Mouse (Mus musculus): ENCODE results near the gene Tead3. TPM values are rescaled to one million over a fixed set of nuclear protein-coding genes. Genes with fewer than 3 reads are reported as not detected.
A peak's percentile ranks its signal among the peaks of the same experiment; 100 is the strongest.

Tead3 gene
- 1 to 10 TPM; 2.3 to 4.0 (median 3.0) TPM for total RNA-seq (2022)

DNA sequence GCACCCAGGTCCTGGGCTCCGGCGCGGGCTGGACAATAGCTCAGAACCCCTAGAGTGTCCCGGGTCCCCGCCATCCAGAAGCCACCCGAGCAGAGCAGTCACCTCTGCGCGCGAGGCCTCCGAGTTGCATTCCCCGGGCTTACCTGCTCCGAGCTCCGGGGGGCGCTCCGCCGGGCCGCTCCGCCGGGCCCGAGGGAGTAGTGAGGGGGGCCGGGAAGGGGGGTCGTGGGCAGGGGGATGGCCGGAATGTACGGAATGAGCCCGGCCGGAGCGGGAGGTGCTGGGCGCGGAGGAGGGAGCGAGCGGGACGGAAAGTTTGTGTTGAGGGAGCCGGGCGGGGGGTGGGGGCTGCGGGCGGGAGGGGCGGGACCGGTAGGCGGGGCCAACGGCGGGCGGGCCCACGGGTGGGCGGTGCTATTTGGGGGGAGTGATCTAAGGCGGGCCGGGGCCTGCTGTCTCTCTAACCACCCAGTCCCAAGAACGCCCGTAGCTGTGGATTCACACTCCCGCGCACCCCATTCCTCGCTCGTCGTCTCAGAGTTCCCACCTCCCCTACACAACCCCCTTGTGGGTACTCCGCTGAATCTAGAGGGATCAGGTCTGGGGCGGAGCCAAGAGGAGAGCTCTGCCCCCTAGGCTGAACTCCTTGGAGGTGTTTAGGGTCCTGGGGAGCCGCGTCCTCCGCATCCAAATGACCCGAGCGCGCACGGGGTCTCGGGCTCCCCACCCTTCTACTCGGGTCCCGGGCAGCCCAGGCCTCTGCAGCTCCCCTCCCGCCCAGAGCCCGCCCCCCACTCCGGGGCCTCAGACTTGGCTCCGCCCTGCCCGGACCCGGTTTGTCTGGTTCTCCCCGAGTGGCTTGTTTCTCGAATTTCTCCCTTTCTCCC is at the start of gene Tead3:
Gene Tead3, minus strand, starts transcription at position 352 of the 887 bp plus-strand sequence.
- DNase-seq (ENCODE audit: low spot score in 2 of 2) = no peak

DNA sequence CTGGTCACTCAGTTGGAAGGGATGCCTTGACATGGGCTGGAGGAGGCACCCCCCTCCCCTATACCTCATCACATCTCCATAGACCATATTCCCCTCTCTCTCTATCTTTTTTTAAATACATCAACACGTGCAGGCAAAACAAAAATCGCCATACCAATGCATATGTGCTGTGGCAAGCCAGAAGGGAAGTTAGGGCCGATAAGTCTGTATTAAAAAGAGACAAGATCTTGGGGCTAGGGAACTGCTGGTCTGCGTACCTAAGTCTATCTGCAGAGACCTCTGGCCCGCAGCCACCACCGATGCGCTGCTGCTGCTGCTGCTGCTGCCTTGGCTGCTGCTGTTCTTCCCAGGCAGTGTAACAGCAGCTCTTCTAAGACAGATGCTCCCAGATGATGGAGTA is 44.4 kb upstream of the Tead3 start:
- DNase-seq (ENCODE audit: low spot score in 2 of 2) = no peak

DNA sequence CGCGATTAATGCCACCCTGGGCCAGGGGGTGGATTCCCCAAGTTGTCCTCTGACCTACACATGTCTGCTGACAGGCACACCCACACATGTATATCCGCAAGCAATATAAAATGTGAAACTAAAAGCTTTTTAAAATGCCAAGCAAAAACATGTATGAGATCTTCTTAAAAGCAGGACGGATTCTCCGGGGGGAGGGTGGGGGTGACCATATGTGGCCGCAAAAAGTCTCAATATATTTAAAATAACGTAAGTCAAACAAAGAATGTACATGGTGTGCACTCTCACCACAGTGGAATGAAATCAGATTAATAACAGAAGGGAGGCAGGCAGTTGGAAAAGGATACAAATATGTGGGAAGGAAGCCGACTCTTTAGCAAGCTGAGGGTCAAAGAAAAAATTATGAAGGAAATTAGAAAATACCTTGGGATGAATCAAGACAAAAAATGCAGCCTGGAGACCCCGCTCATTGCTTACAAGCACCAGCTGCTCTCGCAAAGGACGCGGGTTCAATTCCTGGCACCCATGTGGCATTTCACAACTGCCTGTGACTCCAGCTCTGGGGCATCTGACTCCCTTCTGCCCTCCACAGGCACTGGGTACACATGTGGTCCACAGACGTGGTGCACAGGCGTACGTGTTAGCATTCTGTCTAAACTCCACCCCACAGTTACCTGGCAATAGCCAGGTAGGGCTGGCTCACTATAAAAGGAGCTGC is 43.6 kb upstream of the Tead3 start:
- no peak for DNase-seq (ENCODE audit: low spot score in 2 of 2)

DNA sequence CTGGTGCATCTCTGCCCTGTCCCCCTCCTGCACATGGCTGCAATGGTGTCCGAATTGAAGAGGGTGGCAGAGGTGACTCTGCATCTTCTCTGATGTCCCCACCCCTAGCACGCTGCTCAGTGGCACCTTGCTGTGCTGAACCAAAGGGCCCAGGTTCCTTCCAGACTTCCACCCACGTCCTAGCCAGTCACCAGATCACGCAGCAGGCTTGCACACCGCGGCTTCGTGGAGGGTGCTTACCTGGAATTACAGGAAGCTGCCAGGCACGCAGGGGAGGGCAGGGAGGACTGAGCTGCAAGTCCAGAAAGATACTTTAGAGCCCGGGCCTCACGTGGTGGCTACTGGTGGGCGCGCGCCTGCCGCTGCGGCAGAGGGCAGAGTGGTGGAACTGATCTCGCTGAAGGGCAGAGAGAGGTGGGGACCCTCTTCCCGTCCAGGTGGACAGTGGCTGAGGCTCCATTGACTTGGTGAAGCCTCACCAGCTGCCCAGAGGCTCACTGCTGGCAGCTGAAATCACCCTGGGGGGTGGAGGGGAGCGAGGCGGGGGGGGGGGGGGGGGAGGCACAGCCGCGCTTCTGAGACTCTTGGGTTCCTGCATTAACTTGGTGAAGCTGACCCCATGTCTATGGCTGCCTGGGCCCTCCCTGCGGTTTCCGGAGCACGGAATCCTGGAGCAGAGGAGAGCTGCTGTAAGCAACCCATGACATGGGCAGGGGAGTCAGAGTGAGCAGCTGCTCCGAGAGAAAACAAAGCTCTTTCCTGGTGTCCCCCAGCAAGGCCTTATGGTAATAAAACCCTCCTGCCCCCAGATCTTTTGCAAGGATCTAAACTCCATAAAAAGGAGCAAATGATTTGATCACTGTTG is 41.2 kb upstream of the Tead3 start:
- no peak for DNase-seq (ENCODE audit: low spot score in 2 of 2)

DNA sequence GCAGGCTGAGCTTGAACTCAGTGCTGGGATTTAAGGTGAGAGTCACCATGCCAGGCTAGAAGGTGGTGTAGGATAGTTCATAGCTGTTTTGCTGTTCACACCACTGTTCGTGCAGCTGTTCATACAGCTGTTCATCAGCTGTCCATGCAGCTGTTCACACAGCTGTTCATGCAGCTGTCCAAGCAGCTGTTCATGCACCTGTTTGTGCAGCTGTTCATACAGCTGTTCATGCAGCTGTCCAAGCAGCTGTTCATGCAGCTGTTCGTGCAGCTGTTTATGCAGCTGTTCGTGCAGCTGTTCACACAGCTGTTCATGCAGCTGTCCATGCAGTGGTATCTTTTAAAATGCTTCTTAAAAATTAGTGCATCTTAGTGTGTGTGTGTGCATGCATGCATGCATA is 37.9 kb upstream of the Tead3 start:
- DNase-seq (ENCODE audit: low spot score in 2 of 2) = no peak

DNA sequence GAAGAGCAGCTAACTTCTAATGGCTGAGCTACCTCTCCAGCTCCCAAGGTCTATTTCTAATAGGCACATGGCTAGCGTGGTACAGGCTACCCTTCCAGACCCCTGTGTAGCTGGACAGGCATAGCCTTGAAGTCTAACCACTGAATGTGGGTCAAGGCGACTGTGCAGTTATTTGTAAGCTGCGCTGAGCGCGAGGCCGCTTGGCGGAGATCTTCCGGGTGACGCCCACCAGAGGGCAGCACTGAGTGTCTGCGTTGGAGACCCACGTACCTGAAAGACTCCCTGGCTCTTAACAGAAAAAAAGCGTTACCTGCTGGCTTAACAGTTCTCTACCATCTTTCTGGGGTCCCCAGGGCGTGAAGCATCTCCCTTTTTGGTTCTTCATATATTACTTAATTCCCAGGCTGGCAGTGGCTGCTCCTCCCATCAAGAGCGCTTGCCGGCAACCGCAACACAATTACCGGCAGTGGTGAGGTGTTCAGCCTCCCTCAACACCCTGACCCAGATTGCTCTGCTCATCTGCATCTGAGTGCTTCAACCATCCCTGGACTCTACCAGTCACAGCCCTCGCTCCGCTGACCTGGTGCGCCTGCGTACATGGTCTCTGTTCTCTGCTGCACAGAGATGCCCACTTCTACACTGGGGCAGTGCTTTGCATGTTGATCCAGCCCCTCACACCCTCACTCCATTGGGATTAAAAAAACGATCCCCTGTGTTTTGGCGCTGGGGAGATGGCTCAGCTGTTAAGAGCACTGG is 35.7 kb upstream of the Tead3 start:
- peak; percentile 56 to 85 for DNase-seq (ENCODE audit: low spot score in 2 of 2)

DNA sequence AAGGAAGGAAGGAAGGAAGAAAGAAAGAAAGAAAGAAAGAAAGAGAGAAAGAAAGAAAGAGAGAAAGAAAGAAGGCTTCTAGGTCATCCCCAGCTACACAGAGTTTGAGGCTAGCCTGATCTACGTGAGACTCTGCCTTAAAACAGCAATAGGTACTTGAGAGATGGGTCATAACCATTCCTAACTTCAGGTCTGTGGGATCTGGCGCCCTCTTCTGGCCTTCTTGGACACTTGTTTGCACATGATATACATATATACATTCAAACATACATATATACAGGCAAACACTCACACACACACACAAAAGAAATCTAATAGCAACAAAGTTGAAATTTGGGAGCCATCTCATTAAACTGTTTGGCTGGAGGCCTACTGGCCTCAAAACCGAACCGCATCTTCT is 33.7 kb upstream of the Tead3 start:
- no peak for DNase-seq (ENCODE audit: low spot score in 2 of 2)

DNA sequence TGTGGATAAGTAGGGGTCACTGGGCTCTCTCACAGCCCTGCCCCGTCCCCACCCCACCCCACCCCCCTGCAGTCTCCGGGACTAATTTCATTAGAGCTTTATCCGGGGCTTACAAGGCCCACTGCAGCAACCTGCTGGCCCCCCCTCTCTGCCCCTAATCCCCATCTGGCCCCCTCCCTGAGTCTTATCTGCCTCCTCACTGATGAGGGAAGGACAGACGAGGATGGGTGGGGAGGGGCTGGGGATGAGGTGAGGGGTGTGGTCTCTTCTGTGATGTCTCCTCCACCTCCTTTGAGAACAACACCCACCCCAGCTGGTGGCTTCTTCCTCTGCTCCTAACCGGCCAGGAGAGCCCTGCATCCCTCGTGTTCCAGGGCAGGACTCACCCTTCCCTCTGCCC is 29.6 kb upstream of the Tead3 start:
- DNase-seq (ENCODE audit: low spot score in 2 of 2) = no peak

DNA sequence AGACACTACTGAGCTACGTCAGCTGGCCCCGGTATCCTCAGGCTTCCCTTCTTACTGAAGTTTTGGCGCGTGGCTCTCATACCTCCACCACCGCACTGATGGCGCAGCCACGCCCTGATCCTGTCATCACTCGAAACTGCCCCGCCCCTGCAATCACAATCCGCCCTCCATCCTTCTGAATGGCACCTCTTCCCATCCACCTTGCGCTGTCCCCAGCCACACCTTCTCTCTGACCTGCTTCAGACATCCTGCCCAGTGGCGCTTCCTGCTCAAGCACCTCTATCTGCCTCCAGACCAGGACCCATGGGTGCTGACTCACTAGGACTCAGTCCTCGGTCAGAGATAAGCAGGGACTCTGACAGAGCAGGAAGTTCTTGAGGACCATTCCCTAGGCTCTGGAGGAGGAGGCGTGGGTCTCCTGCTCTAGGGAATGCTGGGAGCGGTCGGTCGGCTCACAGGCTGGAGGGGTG is 25.0 kb upstream of the Tead3 start:
- DNase-seq (ENCODE audit: low spot score in 2 of 2) = no peak

DNA sequence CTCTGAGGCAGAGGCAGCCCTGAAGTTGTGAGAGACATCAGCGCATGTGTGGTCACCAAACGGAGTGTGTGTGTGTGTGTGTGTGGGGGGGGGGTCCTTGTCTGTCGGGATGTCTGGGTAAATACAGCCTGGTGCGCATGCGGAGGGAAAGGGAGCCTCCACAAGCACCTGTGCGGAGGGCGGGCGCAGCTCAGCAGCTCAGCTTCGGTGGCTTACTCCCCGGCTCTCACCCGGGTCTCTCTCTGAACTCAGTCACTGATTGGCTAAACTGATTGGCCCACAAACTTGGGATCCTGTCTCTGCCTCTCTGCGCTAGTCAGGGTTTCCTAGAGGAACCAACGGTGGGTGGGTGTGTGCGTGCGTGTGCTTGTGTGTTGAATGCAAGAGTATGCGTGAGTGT is 23.9 kb upstream of the Tead3 start:
- DNase-seq (ENCODE audit: low spot score in 2 of 2) = no peak

DNA sequence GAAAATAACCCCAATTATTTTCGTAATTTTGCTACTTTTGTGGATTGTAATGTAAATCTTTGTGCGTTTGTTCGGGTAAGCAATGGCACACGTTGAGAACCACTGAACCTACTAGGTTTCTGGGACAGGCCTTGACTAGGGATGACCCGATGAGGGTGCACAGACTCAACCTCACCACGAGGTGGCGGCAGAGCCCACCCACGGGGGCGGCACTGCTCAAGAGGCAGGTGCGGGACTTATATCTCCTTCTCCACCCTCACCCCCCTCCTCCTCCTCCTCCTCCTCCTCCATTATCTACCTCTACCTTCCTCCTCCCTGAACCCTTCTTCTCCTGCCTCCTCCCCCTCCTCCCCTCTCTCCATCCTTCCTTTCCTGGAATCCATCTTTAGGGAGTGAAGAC is 23.2 kb upstream of the Tead3 start:
- DNase-seq (ENCODE audit: low spot score in 2 of 2) = no peak

DNA sequence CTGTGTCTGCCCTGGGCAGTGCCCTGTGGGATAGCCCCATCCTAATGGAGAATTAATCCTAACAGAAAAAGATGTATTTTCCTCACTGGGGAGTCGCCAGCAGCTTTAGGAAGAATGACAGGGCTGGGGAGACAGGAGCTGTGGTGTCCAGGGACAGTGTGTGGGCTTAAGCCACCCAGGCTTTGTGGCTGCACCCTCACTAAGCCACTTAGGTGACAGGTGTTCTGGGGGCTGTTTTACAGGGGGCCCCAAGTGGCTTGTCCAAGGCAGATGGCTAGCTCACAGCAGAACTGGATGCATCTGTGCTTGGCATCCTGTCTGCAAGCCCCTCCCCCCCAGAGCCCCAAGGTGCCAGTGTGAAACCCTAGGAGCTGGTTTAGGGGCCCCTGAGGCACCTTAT is 21.3 kb upstream of the Tead3 start:
- no peak for DNase-seq (ENCODE audit: low spot score in 2 of 2)

DNA sequence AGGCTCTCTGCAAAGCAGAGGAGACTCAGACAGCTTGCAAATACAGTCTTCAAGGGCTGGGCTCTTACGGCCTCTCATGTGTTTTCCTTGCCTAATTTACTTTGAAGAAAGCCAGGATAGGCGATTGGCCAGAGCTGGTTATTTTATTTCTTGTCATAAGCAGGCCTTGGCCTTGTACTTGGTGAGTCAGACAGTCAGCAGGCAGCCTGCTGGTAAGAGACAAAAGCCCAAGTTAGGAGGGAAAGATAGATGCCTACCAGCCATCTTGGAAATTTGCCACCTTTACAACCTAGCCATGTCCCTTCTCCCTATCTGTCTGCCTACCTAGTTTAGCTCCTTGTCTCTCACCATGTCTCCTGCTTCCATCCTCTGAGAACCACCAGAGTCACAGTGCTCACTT is 20.7 kb upstream of the Tead3 start:
- no peak for DNase-seq (ENCODE audit: low spot score in 2 of 2)

DNA sequence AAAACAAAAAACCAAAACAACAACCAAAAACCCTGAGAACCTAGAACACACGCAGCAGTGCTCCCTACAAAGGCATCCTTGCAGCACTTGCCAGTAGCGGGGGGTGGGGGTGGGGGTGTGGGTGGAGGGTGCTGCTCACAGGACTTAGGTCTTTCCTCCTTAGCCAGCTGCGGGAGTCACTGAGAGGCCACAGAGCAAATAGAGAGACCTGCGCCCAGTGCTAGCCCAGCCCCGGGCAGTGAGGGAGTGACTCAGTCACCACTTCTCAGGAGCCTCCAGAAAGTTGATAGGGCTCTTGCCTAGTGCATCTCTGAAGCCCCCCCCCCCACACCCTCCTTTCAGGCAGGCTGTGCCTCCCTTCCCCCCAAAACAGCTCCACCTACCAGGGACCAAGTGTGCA is 18.4 kb upstream of the Tead3 start:
- no peak for DNase-seq (ENCODE audit: low spot score in 2 of 2)

DNA sequence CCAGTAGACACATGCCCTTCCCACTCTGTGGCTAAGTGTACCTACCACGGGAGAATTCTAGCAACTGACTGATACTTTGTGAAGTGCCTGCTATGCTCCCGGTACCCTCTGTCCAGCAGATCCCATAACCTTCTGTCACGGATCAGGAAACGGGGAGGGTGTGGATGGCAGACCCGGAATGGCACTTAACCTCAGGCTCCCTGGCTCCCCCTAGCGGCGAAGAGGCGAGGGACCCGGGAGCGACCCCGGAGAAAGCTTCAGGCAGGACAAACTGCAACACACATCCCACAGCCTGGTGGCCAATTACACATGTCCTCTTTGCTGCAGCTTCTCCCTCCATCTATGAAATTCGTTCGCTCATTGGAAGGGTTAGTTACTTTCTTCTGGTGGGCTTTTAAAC is 17.8 kb upstream of the Tead3 start:
- peak in 1 of 2 experiments; percentile 44 for DNase-seq (ENCODE audit: low spot score in 2 of 2)

DNA sequence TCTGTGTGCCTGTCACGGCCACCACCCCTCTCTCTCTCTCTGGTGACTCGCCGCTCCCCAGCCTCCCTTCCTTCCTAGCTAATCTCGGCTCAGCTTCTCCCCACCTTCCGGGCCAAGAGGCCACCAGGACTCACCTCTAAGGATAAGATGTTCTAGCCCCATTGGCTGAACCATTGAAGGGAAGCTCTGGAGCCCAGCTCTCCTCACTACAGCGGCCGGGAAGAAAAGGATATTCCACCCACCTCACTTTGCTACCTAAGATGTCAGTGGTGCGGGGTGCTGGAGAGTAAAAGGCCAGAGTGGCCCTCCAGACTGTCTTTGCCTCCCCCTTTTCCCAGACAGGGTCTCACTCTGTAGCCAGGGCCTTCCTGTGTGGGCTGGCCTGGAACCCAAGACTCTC is 14.5 kb upstream of the Tead3 start, which contains the start of gene Tulp1:
Gene Tulp1, minus strand, starts transcription at position 101 of the 400 bp plus-strand sequence.
- no peak for DNase-seq (ENCODE audit: low spot score in 2 of 2)

DNA sequence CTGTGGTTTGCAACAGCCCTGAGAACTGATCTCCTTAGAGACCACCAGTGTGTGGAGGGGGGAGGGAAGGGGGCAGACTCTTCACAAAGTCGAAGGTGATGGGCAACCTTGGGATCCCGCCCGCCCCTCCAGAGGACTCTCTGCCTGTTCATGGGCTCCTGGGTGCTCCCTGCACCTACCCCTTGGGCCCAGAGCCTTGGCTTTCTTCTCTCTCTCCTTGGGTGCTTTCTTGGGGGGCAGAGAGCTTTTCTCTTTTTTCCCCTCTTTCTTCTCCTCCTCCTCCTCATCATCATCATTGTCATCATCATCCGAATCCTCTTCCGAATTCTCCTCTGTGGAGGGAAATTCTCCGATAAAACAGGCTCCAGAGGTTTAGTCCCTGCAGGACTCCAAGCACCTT is 12.9 kb upstream of the Tead3 start:
- DNase-seq (ENCODE audit: low spot score in 2 of 2) = no peak

DNA sequence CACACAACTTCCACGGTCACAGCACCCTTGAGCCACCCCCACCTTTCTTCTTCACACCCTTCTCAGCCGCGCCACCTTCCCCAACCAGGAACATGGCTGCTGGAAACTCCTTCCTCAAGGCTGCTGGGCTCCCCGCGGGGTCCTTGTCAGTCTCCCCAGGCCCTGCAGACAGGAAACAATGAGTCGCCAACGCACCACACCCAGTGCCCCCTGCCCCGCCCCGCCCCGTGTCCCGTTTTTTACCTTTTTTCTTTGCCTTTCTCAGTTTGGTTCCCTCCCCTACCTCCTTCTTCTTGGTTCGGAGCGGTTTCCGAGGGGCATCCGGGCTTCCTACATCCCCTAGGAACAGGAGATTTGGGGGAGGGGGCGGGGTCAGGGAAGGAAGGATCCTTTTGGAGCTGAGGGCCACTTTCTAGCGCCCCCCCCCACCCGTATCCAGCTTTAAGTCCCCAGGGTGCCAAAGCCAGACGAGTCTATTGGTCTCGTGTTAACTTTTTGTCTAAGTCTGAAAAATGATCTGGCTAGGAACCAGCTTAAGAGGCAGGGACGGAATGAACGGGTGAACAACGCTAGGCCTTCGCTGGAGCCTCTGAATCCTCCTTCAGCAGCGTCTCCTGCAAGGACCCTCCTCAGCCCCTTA is 12.2 kb upstream of the Tead3 start:
- no peak for DNase-seq (ENCODE audit: low spot score in 2 of 2)

DNA sequence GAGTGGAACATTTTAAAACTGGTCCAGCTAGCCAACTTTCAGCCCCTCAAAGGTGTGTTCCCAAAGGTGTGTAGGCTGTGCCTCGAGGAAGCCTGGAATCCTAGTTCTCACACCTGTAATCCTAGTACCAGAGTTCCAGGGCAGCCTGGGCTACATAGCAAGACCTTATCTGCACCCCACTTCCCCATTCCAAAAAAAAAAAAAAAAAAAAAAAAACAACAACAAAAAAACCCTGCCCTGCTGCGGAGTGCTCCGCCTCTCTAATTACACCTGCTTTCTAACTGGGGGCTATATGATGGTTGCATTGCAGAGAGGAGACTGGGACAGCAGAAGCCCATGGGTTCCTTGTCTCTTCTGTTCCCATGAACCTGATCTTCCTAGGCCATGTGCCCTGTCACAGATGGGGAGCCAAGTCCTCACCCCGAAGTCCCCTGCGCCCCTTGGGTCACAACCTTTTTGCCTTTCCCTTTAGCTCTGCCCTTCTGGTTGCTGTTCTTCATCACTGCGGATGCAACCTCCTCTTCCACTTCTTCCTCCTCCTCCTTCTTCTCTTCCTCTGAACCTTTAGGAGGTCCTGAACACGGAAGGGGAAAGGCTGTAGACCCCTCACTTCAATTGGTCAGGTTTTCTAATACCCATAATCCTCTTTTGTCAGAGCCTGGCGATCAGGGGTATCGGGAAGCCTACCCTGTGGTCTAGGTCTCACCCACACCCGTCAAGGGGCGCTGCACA is 11.5 kb upstream of the Tead3 start:
- no peak for DNase-seq (ENCODE audit: low spot score in 2 of 2)
